Mouse (Mus musculus) MEL (cell line): ENCODE measurements around the gene Gpr55.

Experiments
- CTCF ChIP-seq, 3 experiments: IDR thresholded peaks in 2 of 3; conservative IDR thresholded peaks in 1 of 3; 2 replicates each; pipeline ENCODE4 v1.5.1; 2011 to 2012; ENCODE audit warnings: low read length in 3 of 3, low read depth in 2 of 3, mild to moderate bottlenecking in 2 of 3, improper control_type of control experiment in 1 of 3, inconsistent platforms in 1 of 3, mixed read lengths in 1 of 3, moderate library complexity in 1 of 3; ENCODE audit not compliant: control insufficient read depth in 1 of 3, insufficient read depth in 1 of 3, poor library complexity in 1 of 3, severe bottlenecking in 1 of 3
- EP300 ChIP-seq, 2 experiments: IDR thresholded peaks; 2 replicates each; pipeline ENCODE4 v1.6.1; 2011; ENCODE audit warnings: improper control_type of control experiment in 2 of 2, low read length in 2 of 2, low read depth in 1 of 2, mild to moderate bottlenecking in 1 of 2
- GABPA ChIP-seq: IDR thresholded peaks from 2 replicates; pipeline ENCODE4 v1.6.1; 2012; ENCODE audit warnings: low read depth, mild to moderate bottlenecking, inconsistent platforms, low read length, improper control_type of control experiment, moderate library complexity
- MYC ChIP-seq: IDR thresholded peaks from 2 replicates; pipeline ENCODE4 v1.6.1; 2011; ENCODE audit warnings: low read depth, mild to moderate bottlenecking, low read length, improper control_type of control experiment, moderate library complexity
- NRF1 ChIP-seq: IDR thresholded peaks from 2 replicates; pipeline ENCODE4 v1.6.1; 2014; ENCODE audit warnings: low read depth, mild to moderate bottlenecking, inconsistent platforms, low read length, improper control_type of control experiment, moderate library complexity; ENCODE audit not compliant: poor library complexity, insufficient read depth, severe bottlenecking
- POLR2AphosphoS2 ChIP-seq: IDR thresholded peaks from 2 replicates; pipeline ENCODE4 v1.6.1; 2011; ENCODE audit warnings: low read length, improper control_type of control experiment
- RAD21 ChIP-seq: IDR thresholded peaks from 2 replicates; pipeline ENCODE4 v1.6.1; 2011; ENCODE audit warnings: mild to moderate bottlenecking, low read depth, low read length, improper control_type of control experiment
- RCOR1 ChIP-seq: IDR thresholded peaks from 2 replicates; pipeline ENCODE4 v1.6.1; 2012; ENCODE audit warnings: low read depth, mild to moderate bottlenecking, inconsistent platforms, low read length, improper control_type of control experiment
- USF1 ChIP-seq: IDR thresholded peaks from 2 replicates; pipeline ENCODE4 v1.6.1; 2014; ENCODE audit warnings: low read depth, mild to moderate bottlenecking, inconsistent platforms, low read length, improper control_type of control experiment, moderate library complexity

GRCm38 (mm10) chr1:85898761-85899387 is 61.9 kb downstream of the Gpr55 start:
- no peak for TF ChIP-seq CTCF (IDR thresholded peaks at IDR 0.05 in 2 of 3, conservative IDR thresholded peaks at IDR 0.05 in 1 of 3; ENCODE audit: control insufficient read depth in 1 of 3, insufficient read depth in 1 of 3, low read depth in 2 of 3, low read length in 3 of 3, poor library complexity in 1 of 3, severe bottlenecking in 1 of 3)
- TF ChIP-seq EP300 (IDR thresholded peaks at IDR 0.05; ENCODE audit: low read depth in 1 of 2, low read length in 2 of 2): no peak
- no peak for TF ChIP-seq MYC
- no peak for TF ChIP-seq RAD21
- TF ChIP-seq GABPA: no peak
- no peak for TF ChIP-seq USF1
- TF ChIP-seq NRF1: no peak
- no peak for TF ChIP-seq RCOR1
- no peak for TF ChIP-seq POLR2AphosphoS2
